In genomic region chr11:79919685-79920504, GRCm38 (mm10) we compare ENCODE assay signal across 7 mouse cellular contexts. TPM values are rescaled to one million over a fixed set of nuclear protein-coding genes. Genes with fewer than 3 reads are reported as not detected.
A peak's percentile ranks its signal among the peaks of the same experiment; 100 is the strongest.
DNase-seq lines count a peak whose midpoint lies in the region; ATAC-seq and TF ChIP-seq lines count a peak whose summit lies in the region.

No protein-coding gene starts in this region.

- 13% methylated on average over 13 of the region's 13 CpGs for WGBS in intestine, embryonic 14.5 days
- WGBS in midbrain, embryonic 13.5 days: 29% methylated on average over 13 of the region's 13 CpGs

- H3K4me2 ChIP-seq in intestine, embryonic 14.5 days (ENCODE audit: low read length): no peak overlapping the region
- H3K4me2 ChIP-seq in midbrain, embryonic 13.5 days (replicated peaks): no peak overlapping the region

- peak; percentile 66 for ATAC-seq in intestine, embryonic 14.5 days (replicated peaks; ENCODE audit: low FRiP score, low TSS enrichment, low read depth)
- ATAC-seq in midbrain, embryonic 13.5 days: peak; percentile 50; the same call in 1 of the 2 replicates

- H3K4me1 ChIP-seq in intestine, embryonic 14.5 days (replicated peaks; ENCODE audit: control insufficient read depth, insufficient read depth, low read length): 0 out of 2 replicates have a peak, but pooled peaks cover 7% of the 10 kb centered on the region
- peaks cover 11% of the 10 kb centered on the region for H3K4me1 ChIP-seq in midbrain, embryonic 13.5 days (replicated peaks)

- H3K36me3 ChIP-seq in intestine, embryonic 14.5 days (ENCODE audit: control insufficient read depth, insufficient read depth, low read length): no peaks in the 10 kb centered on the region
- no peaks in the 10 kb centered on the region for H3K36me3 ChIP-seq in midbrain, embryonic 13.5 days

- peak; percentile 94 for TF ChIP-seq CTCF in gastrocnemius, adult 2 months (IDR thresholded peaks at IDR 0.05)

- intact Hi-C loops in gastrocnemius, adult 2 months (cut with DNase I): loop anchor here (1.0 to 5.0 kb wide), 3 partner anchors 128 to 293 kb away; no protein-coding TSS in a partner anchor
- intact Hi-C loops in left cerebral cortex, postnatal 10 days (cut with DNase I): loop anchor here (2.0 to 5.0 kb wide), 2 partner anchors 215 to 328 kb away; partner anchors contain the start of gene Rab11fip4

- H3K27ac ChIP-seq in gastrocnemius, adult 2 months: peak overlapping the region; percentile 79
- H3K27ac ChIP-seq in intestine, embryonic 14.5 days (ENCODE audit: low read depth): no peak overlapping the region
- no peak overlapping the region for H3K27ac ChIP-seq in midbrain, embryonic 13.5 days

- H3K4me3 ChIP-seq in gastrocnemius, adult 2 months: peak overlapping the region; percentile 34
- H3K4me3 ChIP-seq in intestine, embryonic 14.5 days (ENCODE audit: low read depth, low read length): no peak overlapping the region
- no peak overlapping the region for H3K4me3 ChIP-seq in midbrain, embryonic 13.5 days (replicated peaks)

- no peak overlapping the region for H3K9ac ChIP-seq in intestine, embryonic 14.5 days (ENCODE audit: low read length)
- H3K9ac ChIP-seq in midbrain, embryonic 13.5 days (replicated peaks): no peak overlapping the region

- H3K9me3 ChIP-seq in intestine, embryonic 14.5 days (ENCODE audit: control insufficient read depth, low read length): no peaks in the 10 kb centered on the region
- H3K9me3 ChIP-seq in midbrain, embryonic 13.5 days: no peaks in the 10 kb centered on the region

- no peaks in the 10 kb centered on the region for H3K27me3 ChIP-seq in intestine, embryonic 14.5 days (replicated peaks; ENCODE audit: control insufficient read depth, insufficient read depth, low read length)
- no peaks in the 10 kb centered on the region for H3K27me3 ChIP-seq in midbrain, embryonic 13.5 days

- DNase-seq in adipocyte (ENCODE audit: low spot score): peak; percentile 94
- DNase-seq in cerebellum, postnatal 25 days: peak; percentile 88 to 91
- peak; percentile 89 for DNase-seq in gastrocnemius, adult 2 months
- DNase-seq in intestine, embryonic 14.5 days (ENCODE audit: low spot score): peak; percentile 90
- peak; percentile 82 to 84 for DNase-seq in left cerebral cortex, postnatal 10 days (ENCODE audit: extremely low spot score in 1 of 2, low spot score in 2 of 2)
- peak; percentile 39 to 72 for DNase-seq in spleen, adult 18-20 months

RNA-seq across cellular contexts. Expression of gene Utp6, which starts 42.3 kb away (rescaled TPM):
- total RNA-seq in gastrocnemius, adult 2 months (2021): 10 to 100 TPM; 30.2 to 31.2 TPM
- 53.5 and 60.3 TPM in 2 replicates for polyA plus RNA-seq in intestine, embryonic 14.5 days (2014; fragmentation: Nextera tagmentation; extraction: Ambion mirVana)
- total RNA-seq in left cerebral cortex, postnatal 10 days (2021): 10 to 100 TPM; 26.6 to 27.9 TPM
- polyA plus RNA-seq in midbrain, embryonic 13.5 days (2015; fragmentation: Nextera tagmentation; extraction: Ambion mirVana): 49.9 and 54.8 TPM in 2 replicates
